Mouse (Mus musculus) granulocyte monocyte progenitor cell, adult 5-6 weeks (primary cell): ENCODE data around the gene Evi2b. TPM values are rescaled to one million over a fixed set of nuclear protein-coding genes. Genes with fewer than 3 reads are reported as not detected.

Experiments used
- ATAC-seq: replicated peaks from 2 replicates; pipeline ENCODE4 v1.8.0; 2016; ENCODE audit warnings: mild to moderate bottlenecking, moderate TSS enrichment, inconsistent platforms; ENCODE audit not compliant: poor library complexity, severe bottlenecking
- total RNA-seq, 2 experiments: library from RNA; stranded (forward) in 1 of 2; stranded (reverse) in 1 of 2; fragments of 200-712, 200-1000 nt in 1 of 2; fragments of >200 nt in 1 of 2; fragmentation: Nextera tagmentation in 1 of 2; gene quantifications; 2 replicates each; pipeline ENCODE4 v1.2.3; 2014 to 2017

Evi2b gene
- total RNA-seq, 2 experiments from 2014 or later, result 80.1 to 361 TPM

DNA sequence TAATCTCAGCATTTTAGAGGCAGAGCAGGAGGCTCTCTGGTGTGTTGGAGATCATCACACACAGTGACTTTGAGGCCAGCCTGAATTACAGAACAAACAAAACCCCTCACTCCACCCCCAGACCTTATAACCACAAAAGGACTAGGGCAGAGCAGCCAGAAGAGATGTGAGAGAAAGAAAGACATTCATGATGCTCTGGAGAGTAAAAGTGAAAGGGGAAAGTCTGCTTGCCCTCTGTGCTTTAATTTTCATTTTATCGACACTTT lies 681 bp upstream of the Evi2b start:
- ATAC-seq, result no peak

DNA sequence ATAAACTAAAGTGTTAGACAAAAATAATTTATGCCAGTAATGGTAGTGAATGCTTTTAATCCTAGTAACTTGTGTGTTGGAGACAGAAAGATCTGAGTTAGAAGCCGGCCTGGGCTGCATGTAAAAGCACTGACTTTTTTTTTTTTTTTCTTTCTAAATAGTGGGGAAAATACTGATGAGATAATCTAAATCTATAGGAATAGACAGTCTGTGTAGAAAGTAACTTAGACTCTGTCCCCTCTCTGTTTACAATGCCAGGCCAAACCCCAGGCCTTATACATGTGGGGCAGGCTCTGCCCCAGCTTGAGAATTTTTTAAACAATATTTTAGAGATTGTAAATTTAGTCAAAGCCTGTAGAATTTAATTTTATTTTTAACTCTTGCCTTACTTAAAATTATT lies 618 bp downstream of the Evi2b start:
- ATAC-seq, result no peak

DNA sequence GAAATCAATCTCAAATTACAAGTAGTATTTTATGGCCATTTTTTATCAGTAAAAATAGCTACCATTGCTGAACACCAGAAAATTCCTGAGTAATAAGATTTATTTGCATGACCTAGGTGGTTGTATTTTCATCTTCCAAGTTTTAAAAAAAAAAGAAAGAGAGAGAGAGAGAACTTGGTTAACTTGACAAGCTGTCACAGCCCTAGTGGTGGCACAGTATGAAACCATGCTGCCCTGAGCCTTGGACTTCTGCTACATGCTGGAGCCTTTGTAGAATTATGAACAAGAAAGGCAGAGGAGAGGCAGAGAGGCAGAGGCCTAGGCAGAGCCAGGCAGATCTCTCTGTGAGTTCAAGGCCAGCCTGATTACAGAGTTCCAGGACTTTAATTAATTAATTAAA lies 1.6 kb downstream of the Evi2b start:
- no peak for ATAC-seq

- peak; percentile 28; the same call in 1 of the 2 replicates for ATAC-seq
These were observed 2.8 kb downstream of the Evi2b start for GRCm38 (mm10) chr11:79520772-79521171.

DNA sequence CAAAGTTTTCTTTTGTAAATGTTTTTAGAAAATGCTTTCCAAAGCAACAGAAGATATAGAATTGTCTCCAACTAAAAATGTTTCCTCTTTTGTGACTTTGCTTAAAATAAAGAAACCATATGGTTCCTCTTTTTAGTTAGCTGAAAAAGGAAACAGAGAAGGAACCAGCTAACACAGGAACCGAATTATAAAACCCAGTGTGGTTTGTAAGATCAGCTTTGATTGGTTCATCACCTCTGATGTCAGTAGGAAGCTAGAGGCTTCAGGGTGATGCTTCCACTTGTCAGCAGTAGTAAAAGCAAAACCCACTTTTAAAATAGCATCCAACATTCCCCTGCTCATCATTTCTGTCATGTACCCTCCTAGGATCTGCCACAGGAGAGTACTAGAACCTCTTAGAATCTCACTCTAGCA lies 3.7 kb downstream of the Evi2b start:
- ATAC-seq, result peak; percentile 86

DNA sequence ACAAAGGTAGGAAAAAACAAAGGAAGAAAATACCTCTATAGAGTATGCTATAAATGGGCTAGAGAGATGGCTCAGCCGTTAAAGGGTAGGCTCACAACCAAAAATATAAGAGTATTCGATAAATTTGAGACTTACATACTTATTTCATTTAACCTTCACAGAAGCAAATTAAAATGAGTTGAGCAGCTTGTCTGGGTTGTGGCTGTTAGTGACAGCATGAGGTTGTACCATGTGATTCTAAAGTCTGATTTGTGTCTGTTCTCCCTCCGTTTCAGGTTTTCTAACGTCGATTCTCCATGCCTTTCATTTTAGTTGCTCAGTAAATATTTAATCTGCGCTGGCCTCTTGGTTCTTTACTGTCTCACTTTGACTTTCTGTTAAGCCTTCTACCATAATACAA lies 4.3 kb downstream of the Evi2b start:
- ATAC-seq, result no peak

DNA sequence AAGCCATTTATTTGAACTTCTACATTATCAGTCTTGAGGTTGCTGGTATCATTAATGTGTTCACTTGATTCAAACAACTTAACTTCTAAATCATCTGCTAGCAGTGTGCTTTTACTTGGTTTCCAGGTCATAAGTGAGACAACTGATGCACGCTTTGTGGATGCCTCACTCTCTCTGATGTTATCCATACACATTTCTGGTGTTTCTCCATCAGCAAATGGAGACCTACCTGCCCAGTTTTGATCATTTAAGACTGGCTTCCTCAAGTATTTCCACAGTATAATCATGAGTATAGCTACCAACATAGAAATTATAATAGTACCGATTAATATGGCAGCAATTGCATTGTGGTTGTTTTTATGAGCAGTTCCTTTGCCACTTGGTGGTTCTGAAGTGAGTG lies 7.8 kb downstream of the Evi2b start:
- ATAC-seq, result no peak

GRCm38 (mm10) chr11:79515331-79515730 lies 8.2 kb downstream of the Evi2b start:
- no peak for ATAC-seq

DNA sequence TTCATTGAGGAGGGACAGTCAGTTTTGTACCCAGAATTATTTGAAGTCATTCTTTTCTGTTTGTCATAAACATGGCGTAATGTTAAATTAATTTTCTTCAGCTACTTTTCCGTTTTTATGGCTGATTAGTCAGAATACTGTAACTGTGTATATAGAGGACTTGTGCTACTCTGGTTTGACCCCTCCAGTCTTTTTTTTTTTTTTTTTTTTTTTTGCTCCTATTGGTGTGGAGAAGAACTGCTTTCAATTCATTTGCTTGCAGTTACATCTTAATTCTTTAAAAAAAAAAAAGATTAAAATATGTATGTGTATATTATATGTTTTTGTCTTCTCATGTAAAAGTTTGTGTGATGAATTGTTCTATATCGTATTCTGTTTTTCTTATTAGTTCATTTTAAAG lies 11.6 kb downstream of the Evi2b start:
- ATAC-seq, result no peak

GRCm38 (mm10) chr11:79504506-79504905 lies 19.1 kb downstream of the Evi2b start:
- ATAC-seq, result no peak

DNA sequence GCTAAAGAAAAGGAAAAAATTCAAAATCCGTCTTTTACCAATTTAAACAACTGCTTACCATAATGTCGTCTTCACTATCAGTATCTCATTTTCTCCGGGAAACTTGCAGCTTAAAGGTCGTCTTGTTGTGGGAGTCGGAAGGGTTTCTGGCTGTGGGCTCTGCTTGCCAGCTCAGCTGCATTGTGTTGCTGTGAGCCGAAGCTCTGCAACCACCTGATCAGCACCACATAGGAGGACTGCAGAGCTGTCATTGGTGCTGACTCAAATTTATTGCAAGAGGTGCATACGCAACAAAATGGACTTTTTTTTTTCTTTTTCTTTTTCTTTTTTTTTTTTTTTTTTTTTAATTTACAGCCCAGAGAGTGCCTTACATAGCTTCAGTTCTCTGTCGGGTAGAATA lies 19.7 kb downstream of the Evi2b start, which contains the start of gene Omg:
TSS of gene Omg (minus strand) at position 240 of the 400 bp plus-strand sequence.
- no peak for ATAC-seq

DNA sequence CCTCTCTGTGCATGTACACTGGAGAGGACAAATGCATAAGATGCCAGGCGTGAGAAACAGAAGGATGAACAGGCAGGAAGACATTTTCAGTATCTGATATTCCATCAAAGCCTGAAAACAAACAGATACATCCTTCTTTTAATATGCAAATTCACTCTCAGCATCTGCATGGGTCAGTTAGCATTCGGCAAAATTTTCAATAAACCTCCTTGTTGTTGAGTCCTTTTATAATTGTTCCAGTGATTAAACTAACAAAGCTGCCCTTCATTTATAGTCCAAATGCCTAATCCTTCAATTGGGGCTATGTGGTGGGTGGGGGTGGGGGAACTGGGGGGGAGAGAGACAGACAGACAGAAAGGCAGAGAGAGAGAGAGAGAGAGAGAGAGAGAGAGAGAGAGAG lies 20.6 kb downstream of the Evi2b start:
- no peak for ATAC-seq

- no peak for ATAC-seq
These were observed 28.4 kb downstream of the Evi2b start for GRCm38 (mm10) chr11:79494976-79495800.

DNA sequence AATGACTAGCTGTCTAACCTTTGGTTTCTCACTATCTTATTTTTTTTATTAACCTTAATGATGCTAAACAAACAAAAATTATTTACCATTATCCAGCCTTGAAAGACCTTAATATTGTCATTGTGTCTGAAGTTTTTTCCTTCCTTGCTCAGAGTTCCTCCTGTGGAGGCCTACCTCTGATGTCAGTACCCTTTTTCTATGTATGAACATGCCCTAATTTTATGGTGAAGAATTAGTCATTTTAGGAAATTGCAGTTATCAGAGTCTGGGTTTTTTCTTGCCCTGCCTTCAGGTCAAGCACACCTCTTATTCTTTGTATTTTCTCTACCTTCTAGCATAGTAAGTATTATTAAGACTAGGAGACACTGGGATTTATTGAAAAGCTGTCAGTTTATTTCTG lies 38.8 kb downstream of the Evi2b start:
- no peak for ATAC-seq

DNA sequence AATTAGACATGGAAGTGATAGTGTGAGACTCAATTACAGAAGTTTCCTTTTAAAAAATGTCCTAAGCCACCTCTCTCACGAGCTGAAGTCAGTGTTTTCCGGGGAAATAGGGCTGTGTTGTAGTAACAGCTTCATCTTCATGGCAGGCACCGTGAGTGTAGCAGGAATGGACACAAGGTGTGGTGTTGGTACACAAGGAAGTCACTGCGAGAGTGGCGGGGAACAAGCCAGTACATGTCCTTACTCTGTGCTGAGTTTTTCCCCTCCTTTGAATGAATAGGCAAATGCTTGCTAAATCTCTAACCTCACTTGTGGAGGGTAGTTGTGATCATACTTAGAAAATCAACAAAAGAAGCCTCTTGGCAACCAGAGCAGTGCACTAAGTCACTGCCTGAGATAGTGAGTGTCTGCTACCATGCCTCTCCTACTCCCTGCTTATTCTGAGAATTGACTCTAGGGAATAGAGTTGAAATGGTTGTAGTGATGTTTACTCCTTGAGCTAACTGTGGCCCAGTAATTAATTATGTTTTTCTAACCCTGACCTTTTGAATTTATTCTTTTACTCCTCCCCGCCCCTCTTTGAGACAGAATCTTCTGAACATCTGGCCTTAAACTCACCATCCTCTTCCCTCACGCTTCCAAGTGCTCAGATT lies 39.6 kb downstream of the Evi2b start:
- ATAC-seq, result no peak

DNA sequence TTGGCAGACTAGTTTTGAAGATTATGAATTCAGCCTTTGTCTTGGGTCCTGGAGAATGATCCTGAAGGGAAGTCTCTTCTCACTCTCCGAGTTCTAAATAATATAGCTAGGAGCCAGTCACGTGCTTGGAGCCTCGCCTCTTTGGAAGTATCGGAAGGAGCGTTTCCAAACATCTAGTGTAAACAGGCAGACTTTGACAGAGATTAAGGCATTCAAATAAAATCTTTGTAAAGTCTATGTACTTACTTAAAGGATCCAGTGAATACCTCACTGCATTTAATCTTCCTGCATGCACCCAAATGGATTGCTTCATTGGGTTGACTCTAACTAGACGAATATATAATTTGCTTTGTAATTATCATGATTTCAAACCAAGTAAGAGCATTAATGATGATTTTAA lies 40.2 kb downstream of the Evi2b start:
- no peak for ATAC-seq

- no peak for ATAC-seq
These were observed 55.5 kb downstream of the Evi2b start for GRCm38 (mm10) chr11:79468097-79468496.

Other genes with a start within 250 kb of the Evi2b start
- not detected in 2 replicates for gene Gm9964, start 226.9 kb downstream of the Evi2b start, total RNA-seq (2014; fragmentation: Nextera tagmentation)
- gene Gm9964, start 226.9 kb downstream of the Evi2b start, total RNA-seq (2017), result not detected in 2 replicates
- gene Nf1, start 184.1 kb downstream of the Evi2b start, total RNA-seq (2014; fragmentation: Nextera tagmentation), result 26.7 and 28.3 TPM in 2 replicates
- 9.2 and 11.0 TPM in 2 replicates for gene Nf1, start 184.1 kb downstream of the Evi2b start, total RNA-seq (2017)
- gene Omg, start 19.7 kb downstream of the Evi2b start, total RNA-seq (2014; fragmentation: Nextera tagmentation), result 0.86 TPM in 1 of 2 replicates, not detected in the other
- 0.04 TPM in 1 of 2 replicates, not detected in the other for gene Omg, start 19.7 kb downstream of the Evi2b start, total RNA-seq (2017)
- gene Evi2, start 6.8 kb upstream of the Evi2b start, total RNA-seq (2014; fragmentation: Nextera tagmentation), result 20.2 and 33.1 TPM in 2 replicates
- gene Evi2, start 6.8 kb upstream of the Evi2b start, total RNA-seq (2017), result 4.0 and 7.4 TPM in 2 replicates
- gene Evi2a, start 6.8 kb upstream of the Evi2b start, total RNA-seq (2014; fragmentation: Nextera tagmentation), result 6.7 and 10.8 TPM in 2 replicates
- gene Evi2a, start 6.8 kb upstream of the Evi2b start, total RNA-seq (2017), result 20.1 and 26.7 TPM in 2 replicates
- gene Rab11fip4, start 67.5 kb upstream of the Evi2b start, total RNA-seq (2014; fragmentation: Nextera tagmentation), result 1.9 and 2.6 TPM in 2 replicates
- 1.9 and 4.7 TPM in 2 replicates for gene Rab11fip4, start 67.5 kb upstream of the Evi2b start, total RNA-seq (2017)